Mouse (Mus musculus): ENCODE results near the gene Babam2. TPM values are rescaled to one million over a fixed set of nuclear protein-coding genes. Genes with fewer than 3 reads are reported as not detected.

The Babam2 gene
- polyA plus RNA-seq, 1 experiment from 2014 or later, result 35.7 TPM

- H3K4me3 ChIP-seq, result no peak overlapping the region
- no peak for DNase-seq (ENCODE audit: low spot score)
- 92% methylated on average over 5 of the region's 5 CpGs for WGBS
- H3K4me1 ChIP-seq, result no peaks in the 10 kb centered on the region
- no peaks in the 10 kb centered on the region for H3K9me3 ChIP-seq (replicated peaks)
- no peaks in the 10 kb centered on the region for H3K36me3 ChIP-seq
- H3K27ac ChIP-seq, result no peak overlapping the region
- H3K27me3 ChIP-seq (ENCODE audit: low read depth, poor library complexity, severe bottlenecking), result no peaks in the 10 kb centered on the region
Measured at GRCm38 (mm10) chr5:31887590-31887989, 190.1 kb downstream of the Babam2 start.

- Histone ChIP-seq H3K27me3 (ENCODE audit: low read depth, poor library complexity, severe bottlenecking) (no peaks in the 10 kb centered on the region), H3K36me3 (no peaks in the 10 kb centered on the region), H3K27ac (no peak overlapping the region), H3K9me3 (replicated peaks) (no peaks in the 10 kb centered on the region), H3K4me3 (no peak overlapping the region), H3K4me1 (no peaks in the 10 kb centered on the region)
- WGBS, result 88% methylated on average over 3 of the region's 3 CpGs
- DNase-seq (ENCODE audit: low spot score), result no peak
Measured at GRCm38 (mm10) chr5:31888341-31888740, 190.9 kb downstream of the Babam2 start.

GRCm38 (mm10) chr5:31892631-31893030 lies 195.1 kb downstream of the Babam2 start:
- H3K36me3 ChIP-seq, result no peaks in the 10 kb centered on the region
- no peak overlapping the region for H3K4me3 ChIP-seq
- DNase-seq (ENCODE audit: low spot score), result no peak
- no peaks in the 10 kb centered on the region for H3K27me3 ChIP-seq (ENCODE audit: low read depth, poor library complexity, severe bottlenecking)
- H3K9me3 ChIP-seq (replicated peaks), result no peaks in the 10 kb centered on the region
- H3K4me1 ChIP-seq, result no peaks in the 10 kb centered on the region
- H3K27ac ChIP-seq, result no peak overlapping the region
- WGBS, result 92% methylated on average over 4 of the region's 4 CpGs

- Histone ChIP-seq H3K27me3 (ENCODE audit: low read depth, poor library complexity, severe bottlenecking) (no peaks in the 10 kb centered on the region), H3K4me3 (no peak overlapping the region), H3K9me3 (replicated peaks) (no peaks in the 10 kb centered on the region), H3K27ac (no peak overlapping the region), H3K36me3 (no peaks in the 10 kb centered on the region), H3K4me1 (no peaks in the 10 kb centered on the region)
- DNase-seq (ENCODE audit: low spot score), result no peak
- 92% methylated on average over 3 of the region's 3 CpGs for WGBS
Measured at GRCm38 (mm10) chr5:31899901-31900300, 202.4 kb downstream of the Babam2 start.

GRCm38 (mm10) chr5:31902144-31902543 lies 204.7 kb downstream of the Babam2 start:
- no peak overlapping the region for H3K4me3 ChIP-seq
- no peaks in the 10 kb centered on the region for H3K36me3 ChIP-seq
- no peak for DNase-seq (ENCODE audit: low spot score)
- no peaks in the 10 kb centered on the region for H3K27me3 ChIP-seq (ENCODE audit: low read depth, poor library complexity, severe bottlenecking)
- WGBS, result 86% methylated on average over 2 of the region's 2 CpGs
- no peak overlapping the region for H3K27ac ChIP-seq
- H3K4me1 ChIP-seq, result no peaks in the 10 kb centered on the region
- H3K9me3 ChIP-seq (replicated peaks), result no peaks in the 10 kb centered on the region

GRCm38 (mm10) chr5:31902891-31903290 lies 205.4 kb downstream of the Babam2 start:
- Histone ChIP-seq H3K4me3 (no peak overlapping the region), H3K9me3 (replicated peaks) (no peaks in the 10 kb centered on the region), H3K36me3 (no peaks in the 10 kb centered on the region), H3K27ac (no peak overlapping the region), H3K4me1 (no peaks in the 10 kb centered on the region), H3K27me3 (ENCODE audit: low read depth, poor library complexity, severe bottlenecking) (no peaks in the 10 kb centered on the region)
- DNase-seq (ENCODE audit: low spot score), result no peak
- 80% methylated on average over 5 of the region's 5 CpGs for WGBS

GRCm38 (mm10) chr5:31904968-31905683 lies 207.6 kb downstream of the Babam2 start:
- no peak for DNase-seq (ENCODE audit: low spot score)
- WGBS, result 72% methylated on average over 6 of the region's 6 CpGs
- H3K27ac ChIP-seq, result no peak overlapping the region
- H3K4me3 ChIP-seq, result no peak overlapping the region
- no peaks in the 10 kb centered on the region for H3K27me3 ChIP-seq (ENCODE audit: low read depth, poor library complexity, severe bottlenecking)
- no peaks in the 10 kb centered on the region for H3K4me1 ChIP-seq
- H3K36me3 ChIP-seq, result no peaks in the 10 kb centered on the region
- H3K9me3 ChIP-seq (replicated peaks), result no peaks in the 10 kb centered on the region

GRCm38 (mm10) chr5:31905808-31906207 lies 208.3 kb downstream of the Babam2 start:
- Histone ChIP-seq H3K4me1 (no peaks in the 10 kb centered on the region), H3K9me3 (replicated peaks) (no peaks in the 10 kb centered on the region), H3K27me3 (ENCODE audit: low read depth, poor library complexity, severe bottlenecking) (no peaks in the 10 kb centered on the region), H3K36me3 (no peaks in the 10 kb centered on the region), H3K4me3 (no peak overlapping the region), H3K27ac (no peak overlapping the region)
- DNase-seq (ENCODE audit: low spot score), result no peak
- WGBS, result 80% methylated on average over 7 of the region's 7 CpGs

- 89% methylated on average over 7 of the region's 7 CpGs for WGBS
- H3K27me3 ChIP-seq (ENCODE audit: low read depth, poor library complexity, severe bottlenecking), result no peaks in the 10 kb centered on the region
- H3K9me3 ChIP-seq (replicated peaks), result no peaks in the 10 kb centered on the region
- H3K4me1 ChIP-seq, result no peaks in the 10 kb centered on the region
- no peak overlapping the region for H3K27ac ChIP-seq
- no peaks in the 10 kb centered on the region for H3K36me3 ChIP-seq
- H3K4me3 ChIP-seq, result no peak overlapping the region
- DNase-seq (ENCODE audit: low spot score), result no peak
Measured at GRCm38 (mm10) chr5:31906286-31906951, 208.9 kb downstream of the Babam2 start.

GRCm38 (mm10) chr5:31907959-31908358 lies 210.5 kb downstream of the Babam2 start:
- Histone ChIP-seq H3K27ac (no peak overlapping the region), H3K9me3 (replicated peaks) (no peaks in the 10 kb centered on the region), H3K4me1 (no peaks in the 10 kb centered on the region), H3K27me3 (ENCODE audit: low read depth, poor library complexity, severe bottlenecking) (no peaks in the 10 kb centered on the region), H3K36me3 (no peaks in the 10 kb centered on the region), H3K4me3 (no peak overlapping the region)
- 92% methylated on average over 2 of the region's 2 CpGs for WGBS
- DNase-seq (ENCODE audit: low spot score), result no peak

- Histone ChIP-seq H3K27me3 (ENCODE audit: low read depth, poor library complexity, severe bottlenecking) (no peaks in the 10 kb centered on the region), H3K9me3 (replicated peaks) (no peaks in the 10 kb centered on the region), H3K36me3 (no peaks in the 10 kb centered on the region), H3K4me3 (no peak overlapping the region), H3K27ac (no peak overlapping the region), H3K4me1 (no peaks in the 10 kb centered on the region)
- 91% methylated on average over 2 of the region's 2 CpGs for WGBS
- no peak for DNase-seq (ENCODE audit: low spot score)
Measured at GRCm38 (mm10) chr5:31908818-31909217, 211.3 kb downstream of the Babam2 start.

- H3K4me1 ChIP-seq, result peaks cover 8% of the 10 kb centered on the region; the same call in 1 of the 2 replicates
- no peak overlapping the region for H3K4me3 ChIP-seq
- H3K27me3 ChIP-seq (ENCODE audit: low read depth, poor library complexity, severe bottlenecking), result no peaks in the 10 kb centered on the region
- no peak for DNase-seq (ENCODE audit: low spot score)
- H3K9me3 ChIP-seq (replicated peaks), result no peaks in the 10 kb centered on the region
- H3K36me3 ChIP-seq, result no peaks in the 10 kb centered on the region
- WGBS, result 75% methylated on average over 7 of the region's 7 CpGs
- H3K27ac ChIP-seq, result no peak overlapping the region
Measured at GRCm38 (mm10) chr5:31916241-31916640, 218.8 kb downstream of the Babam2 start.

GRCm38 (mm10) chr5:31918566-31918965 lies 221.1 kb downstream of the Babam2 start:
- Histone ChIP-seq H3K27ac (no peak overlapping the region), H3K4me3 (no peak overlapping the region), H3K9me3 (replicated peaks) (no peaks in the 10 kb centered on the region), H3K36me3 (no peaks in the 10 kb centered on the region), H3K4me1 (peaks cover 8% of the 10 kb centered on the region; the same call in 1 of the 2 replicates), H3K27me3 (ENCODE audit: low read depth, poor library complexity, severe bottlenecking) (no peaks in the 10 kb centered on the region)
- DNase-seq (ENCODE audit: low spot score), result no peak
- 86% methylated on average over 4 of the region's 4 CpGs for WGBS

Measured in limb, embryonic 10.5 days (tissue).